Mouse (Mus musculus): ENCODE results near the gene S100a8. TPM values are rescaled to one million over a fixed set of nuclear protein-coding genes. Genes with fewer than 3 reads are reported as not detected.

The S100a8 gene
- polyA plus RNA-seq, 1 experiment from 2014 or later = not detected

DNA sequence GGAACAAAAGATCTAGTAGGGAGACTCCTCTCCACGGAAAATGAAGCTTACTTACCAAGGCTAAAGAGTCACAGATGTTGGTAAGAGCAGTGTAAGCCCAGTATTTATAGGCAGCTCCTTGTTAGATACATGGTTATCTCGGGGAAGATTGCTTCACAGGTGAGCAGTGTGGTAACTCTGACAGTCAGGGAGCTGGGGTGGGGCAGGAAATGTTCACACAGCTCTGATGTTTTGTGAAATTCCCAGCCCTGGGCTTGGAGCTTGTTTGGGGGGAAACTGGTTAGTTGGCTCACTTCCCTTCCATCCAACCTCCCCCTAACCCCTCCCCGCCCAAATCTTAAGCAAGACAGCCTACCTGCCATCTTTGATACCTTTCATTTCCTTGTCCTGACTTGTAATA is 26.8 kb downstream of the S100a8 start, which contains the start of gene S100a9:
S100a9 (minus strand) TSS at position 109 of the 400 bp plus-strand sequence.
- no peak for DNase-seq (ENCODE audit: low spot score)
- Histone ChIP-seq H3K4me3 (no peak within 1 kb of the TSS), H3K36me3 (no peaks in the 10 kb centered on the region), H3K9me3 (replicated peaks) (no peaks in the 10 kb centered on the region), H3K4me1 (no peaks in the 10 kb centered on the region), H3K27ac (replicated peaks) (no peak within 1 kb of the TSS), H3K27me3 (ENCODE audit: low read depth, poor library complexity, severe bottlenecking) (no peaks in the 10 kb centered on the region)
- WGBS = 64% methylated on average over 3 of the region's 3 CpGs

- Histone ChIP-seq H3K36me3 (no peaks in the 10 kb centered on the region), H3K4me3 (no peak overlapping the region), H3K27me3 (ENCODE audit: low read depth, poor library complexity, severe bottlenecking) (no peaks in the 10 kb centered on the region), H3K27ac (replicated peaks) (no peak overlapping the region), H3K4me1 (no peaks in the 10 kb centered on the region), H3K9me3 (replicated peaks) (no peaks in the 10 kb centered on the region)
- DNase-seq (ENCODE audit: low spot score) = no peak
- 85% methylated on average over 2 of the region's 2 CpGs for WGBS
Observed at GRCm38 (mm10) chr3:90702244-90702643, 33.5 kb downstream of the S100a8 start.

DNA sequence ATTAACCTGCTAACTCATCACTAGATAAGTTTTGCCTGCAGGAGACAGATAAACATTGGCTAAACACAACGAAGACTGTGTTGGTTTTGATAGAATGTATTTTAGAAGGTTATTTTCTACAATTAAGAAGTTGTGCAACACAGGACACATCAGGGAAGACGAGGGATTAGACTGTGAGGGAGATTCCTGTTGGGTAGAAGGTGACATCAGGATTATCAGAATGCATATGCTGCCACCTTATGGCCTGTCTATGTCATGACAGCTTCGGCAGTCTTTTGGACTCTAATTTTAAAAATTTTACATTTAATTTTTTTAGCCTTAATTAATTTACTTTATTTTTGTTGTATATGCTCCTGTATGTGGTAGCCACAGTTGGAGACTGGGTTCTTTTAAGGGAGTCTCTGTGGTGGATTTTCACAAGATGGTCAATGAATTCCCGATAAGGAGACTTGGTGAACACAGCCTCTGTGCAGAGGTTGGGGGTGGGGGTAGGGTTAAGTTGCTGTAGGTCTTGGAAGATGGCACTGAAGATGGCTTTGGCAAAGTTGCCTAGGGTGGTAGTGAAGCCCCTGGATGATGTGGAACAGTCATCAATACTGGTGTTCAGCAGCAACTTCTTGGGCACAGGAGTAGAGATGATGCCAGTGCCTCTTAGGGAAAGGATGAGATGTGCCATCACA is 39.9 kb downstream of the S100a8 start:
- Histone ChIP-seq H3K4me1 (no peaks in the 10 kb centered on the region), H3K4me3 (no peak overlapping the region), H3K9me3 (replicated peaks) (no peaks in the 10 kb centered on the region), H3K27me3 (ENCODE audit: low read depth, poor library complexity, severe bottlenecking) (no peaks in the 10 kb centered on the region), H3K27ac (replicated peaks) (no peak overlapping the region), H3K36me3 (no peaks in the 10 kb centered on the region)
- WGBS = 30% methylated on average over 4 of the region's 4 CpGs
- peak; percentile 9 for DNase-seq (ENCODE audit: low spot score)

GRCm38 (mm10) chr3:90709591-90710460 is 41.0 kb downstream of the S100a8 start:
- Histone ChIP-seq H3K4me1 (no peaks in the 10 kb centered on the region), H3K27me3 (ENCODE audit: low read depth, poor library complexity, severe bottlenecking) (no peaks in the 10 kb centered on the region), H3K27ac (replicated peaks) (no peak overlapping the region), H3K36me3 (no peaks in the 10 kb centered on the region), H3K9me3 (replicated peaks) (no peaks in the 10 kb centered on the region), H3K4me3 (no peak overlapping the region)
- peak; percentile 75 for DNase-seq (ENCODE audit: low spot score)
- WGBS = 49% methylated on average over 12 of the region's 12 CpGs

Other genes with a start within 250 kb of the S100a8 start
- gene Ints3, start 235.4 kb upstream of the S100a8 start, polyA plus RNA-seq (2016; fragmentation: Nextera tagmentation; extraction: Ambion mirVana) = 36.2 and 36.9 TPM in 2 replicates
- 2.9 and 3.3 TPM in 2 replicates for gene Npr1, start 203.1 kb upstream of the S100a8 start, polyA plus RNA-seq (2016; fragmentation: Nextera tagmentation; extraction: Ambion mirVana)
- gene Ilf2, start 192.9 kb upstream of the S100a8 start, polyA plus RNA-seq (2016; fragmentation: Nextera tagmentation; extraction: Ambion mirVana) = 343 and 346 TPM in 2 replicates
- 65.5 and 75.1 TPM in 2 replicates for gene Snapin, start 177.9 kb upstream of the S100a8 start, polyA plus RNA-seq (2016; fragmentation: Nextera tagmentation; extraction: Ambion mirVana)
- 193 and 205 TPM in 2 replicates for gene Chtop, start 159.5 kb upstream of the S100a8 start, polyA plus RNA-seq (2016; fragmentation: Nextera tagmentation; extraction: Ambion mirVana)
- gene S100a1, start 154.6 kb upstream of the S100a8 start, polyA plus RNA-seq (2016; fragmentation: Nextera tagmentation; extraction: Ambion mirVana) = 5.4 and 7.2 TPM in 2 replicates
- gene S100a13, start 154.5 kb upstream of the S100a8 start, polyA plus RNA-seq (2016; fragmentation: Nextera tagmentation; extraction: Ambion mirVana) = 9.3 and 9.5 TPM in 2 replicates
- not detected in 2 replicates for gene S100a14, start 142.1 kb upstream of the S100a8 start, polyA plus RNA-seq (2016; fragmentation: Nextera tagmentation; extraction: Ambion mirVana)
- gene S100a16, start 131.7 kb upstream of the S100a8 start, polyA plus RNA-seq (2016; fragmentation: Nextera tagmentation; extraction: Ambion mirVana) = 30.8 and 35.3 TPM in 2 replicates
- not detected in 2 replicates for gene S100a3, start 108.4 kb upstream of the S100a8 start, polyA plus RNA-seq (2016; fragmentation: Nextera tagmentation; extraction: Ambion mirVana)
- not detected in 2 replicates for gene S100a2, start 78.7 kb upstream of the S100a8 start, polyA plus RNA-seq (2016; fragmentation: Nextera tagmentation; extraction: Ambion mirVana)
- not detected in 2 replicates for gene Gm42674, start 67.1 kb upstream of the S100a8 start, polyA plus RNA-seq (2016; fragmentation: Nextera tagmentation; extraction: Ambion mirVana)
- 0.35 and 0.81 TPM in 2 replicates for gene S100a4, start 65.2 kb upstream of the S100a8 start, polyA plus RNA-seq (2016; fragmentation: Nextera tagmentation; extraction: Ambion mirVana)
- not detected in 2 replicates for gene S100a5, start 60.5 kb upstream of the S100a8 start, polyA plus RNA-seq (2016; fragmentation: Nextera tagmentation; extraction: Ambion mirVana)
- 14.0 and 23.4 TPM in 2 replicates for gene S100a6, start 56.1 kb upstream of the S100a8 start, polyA plus RNA-seq (2016; fragmentation: Nextera tagmentation; extraction: Ambion mirVana)
- gene S100a7a, start 15.0 kb upstream of the S100a8 start, polyA plus RNA-seq (2016; fragmentation: Nextera tagmentation; extraction: Ambion mirVana) = 0.15 TPM in 1 of 2 replicates, not detected in the other
- 0.48 TPM in 1 of 2 replicates, not detected in the other for gene S100a9, start 26.7 kb downstream of the S100a8 start, polyA plus RNA-seq (2016; fragmentation: Nextera tagmentation; extraction: Ambion mirVana)
- not detected in 2 replicates for gene Pglyrp4, start 57.9 kb downstream of the S100a8 start, polyA plus RNA-seq (2016; fragmentation: Nextera tagmentation; extraction: Ambion mirVana)
- not detected in 2 replicates for gene Gm5849, start 108.9 kb downstream of the S100a8 start, polyA plus RNA-seq (2016; fragmentation: Nextera tagmentation; extraction: Ambion mirVana)

Data from midbrain, embryonic 10.5 days (tissue).